Mouse (Mus musculus): ENCODE measurements at regions not wholly inside any gene's neighbourhood (a gene's known extent, or its start where the extent isn't known, plus 50 kb on each side); places are given as distances from the start of the nearest gene placed in this dataset.
"Not testable (repeated sequence)": the region's sequence is repeated elsewhere in the genome, so short reads cannot be mapped to it uniquely, and the experiment has no call there.

GRCm38 (mm10) chr3:138609749-138610148 is 83.8 kb downstream of the Eif4e start:
- no peak for DNase-seq
- intact Hi-C loops (cut with DNase I), result no loop called here

GRCm38 (mm10) chr3:138612884-138613653 is 87.1 kb downstream of the Eif4e start:
- peak in 1 of 2 experiments; percentile 16 for DNase-seq
- intact Hi-C loops (cut with DNase I), result no loop called here

- intact Hi-C loops (cut with DNase I), result no loop called here
- DNase-seq, result peak; percentile 4 to 13
Observed at GRCm38 (mm10) chr3:138613680-138614079, 87.7 kb downstream of the Eif4e start.

GRCm38 (mm10) chr3:138614899-138615298 is 88.9 kb downstream of the Eif4e start:
- intact Hi-C loops (cut with DNase I), result loop anchor here (5.0 kb wide), 1 partner anchor 108 kb away; no protein-coding TSS in a partner anchor

GRCm38 (mm10) chr3:138620263-138620662 is 94.3 kb downstream of the Eif4e start:
- intact Hi-C loops (cut with DNase I), result loop anchor here (5.0 kb wide), 2 partner anchors 163 to 287 kb away; no protein-coding TSS in a partner anchor

More at GRCm38 (mm10) chr3:138614899-138615298, 88.9 kb downstream of the Eif4e start:
- no peak for DNase-seq

GRCm38 (mm10) chr3:138624128-138624527 is 98.1 kb downstream of the Eif4e start:
- intact Hi-C loops (cut with DNase I), result loop anchor here (5.0 kb wide), 2 partner anchors 167 to 283 kb away; no protein-coding TSS in a partner anchor
- DNase-seq, result no peak

More at GRCm38 (mm10) chr3:138620263-138620662, 94.3 kb downstream of the Eif4e start:
- no peak for DNase-seq

- intact Hi-C loops (cut with DNase I), result no loop called here
- no peak for DNase-seq
Observed at GRCm38 (mm10) chr3:138626230-138626629, 100.3 kb downstream of the Eif4e start.

GRCm38 (mm10) chr3:138630231-138630630 is 104.3 kb downstream of the Eif4e start:
- no peak for DNase-seq
- intact Hi-C loops (cut with DNase I), result no loop called here

GRCm38 (mm10) chr3:138632086-138632485 is 106.1 kb downstream of the Eif4e start:
- intact Hi-C loops (cut with DNase I), result no loop called here
- no peak for DNase-seq

GRCm38 (mm10) chr3:138642026-138642425 is 100.0 kb upstream of the Tspan5 start:
- intact Hi-C loops (cut with DNase I), result loop anchor here (5.0 to 10.0 kb wide), 2 partner anchors 265 to 553 kb away; no protein-coding TSS in a partner anchor
- peak in 1 of 2 experiments; percentile 13 for DNase-seq

- intact Hi-C loops (cut with DNase I), result loop anchor here (5.0 to 10.0 kb wide), 2 partner anchors 263 to 551 kb away; no protein-coding TSS in a partner anchor
Observed at GRCm38 (mm10) chr3:138643951-138644285, 98.1 kb upstream of the Tspan5 start.

GRCm38 (mm10) chr3:138644286-138644951 is 97.6 kb upstream of the Tspan5 start:
- intact Hi-C loops (cut with DNase I), result loop anchor here (5.0 to 10.0 kb wide), 2 partner anchors 263 to 550 kb away; no protein-coding TSS in a partner anchor
- DNase-seq, result peak; percentile 17 to 27

More at GRCm38 (mm10) chr3:138643951-138644285, 98.1 kb upstream of the Tspan5 start:
- no peak for DNase-seq

- peak; percentile 52 to 60 for DNase-seq
- intact Hi-C loops (cut with DNase I), result loop anchor here (10.0 kb wide), 1 partner anchor 549 kb away; no protein-coding TSS in a partner anchor
Observed at GRCm38 (mm10) chr3:138645320-138645719, 96.7 kb upstream of the Tspan5 start.

GRCm38 (mm10) chr3:138649699-138650098 is 92.3 kb upstream of the Tspan5 start:
- intact Hi-C loops (cut with DNase I), result loop anchor here (10.0 kb wide), 1 partner anchor 545 kb away; no protein-coding TSS in a partner anchor
- no peak for DNase-seq

GRCm38 (mm10) chr3:138650671-138651070 is 91.3 kb upstream of the Tspan5 start:
- intact Hi-C loops (cut with DNase I), result not testable (repeated sequence)

GRCm38 (mm10) chr3:138651361-138652205 is 90.4 kb upstream of the Tspan5 start:
- intact Hi-C loops (cut with DNase I), result no loop called here
- DNase-seq, result no peak

More at GRCm38 (mm10) chr3:138650671-138651070, 91.3 kb upstream of the Tspan5 start:
- DNase-seq, result not testable (repeated sequence)

GRCm38 (mm10) chr3:138652206-138652605 is 89.8 kb upstream of the Tspan5 start:
- DNase-seq, result no peak
- intact Hi-C loops (cut with DNase I), result no loop called here

- intact Hi-C loops (cut with DNase I), result no loop called here
Observed at GRCm38 (mm10) chr3:138652685-138653084, 89.3 kb upstream of the Tspan5 start.

GRCm38 (mm10) chr3:138653549-138654246 is 88.3 kb upstream of the Tspan5 start:
- intact Hi-C loops (cut with DNase I), result no loop called here
- no peak for DNase-seq

More at GRCm38 (mm10) chr3:138652685-138653084, 89.3 kb upstream of the Tspan5 start:
- no peak for DNase-seq
